Mouse (Mus musculus): ENCODE measurements around the gene Nup210. TPM values are rescaled to one million over a fixed set of nuclear protein-coding genes. Genes with fewer than 3 reads are reported as not detected.

Nup210 gene
- total RNA-seq, 2 experiments from 2014 or later = 2.3 to 4.8 TPM

GRCm38 (mm10) chr6:90988299-90988625 is 128.4 kb downstream of the Nup210 start:
- no peak for DNase-seq
- intact Hi-C loops (cut with DNase I) = loop anchor here (5.0 kb wide), 1 partner anchor 106 kb away; no protein-coding TSS in a partner anchor

GRCm38 (mm10) chr6:90987561-90988298 is 128.9 kb downstream of the Nup210 start:
- peak; percentile 18 to 25 for DNase-seq
- intact Hi-C loops (cut with DNase I) = loop anchor here (5.0 kb wide), 1 partner anchor 105 kb away; no protein-coding TSS in a partner anchor

GRCm38 (mm10) chr6:90984101-90984500 is 132.5 kb downstream of the Nup210 start:
- DNase-seq = no peak
- intact Hi-C loops (cut with DNase I) = no loop called here

GRCm38 (mm10) chr6:90974279-90974678 is 142.3 kb downstream of the Nup210 start:
- intact Hi-C loops (cut with DNase I) = no loop called here
- no peak for DNase-seq

GRCm38 (mm10) chr6:90969341-90969871 is 147.2 kb downstream of the Nup210 start:
- DNase-seq = no peak
- intact Hi-C loops (cut with DNase I) = no loop called here

Other genes starting within 250 kb of the Nup210 start
- gene Iqsec1, start 128.1 kb downstream of the Nup210 start, total RNA-seq (2021) = 100 to 1,000 TPM; 135 to 142 TPM
- gene Hdac11, start 39.8 kb upstream of the Nup210 start, total RNA-seq (2021) = 10 to 100 TPM; 15.7 to 16.7 TPM
- gene Fbln2, start 95.6 kb upstream of the Nup210 start, total RNA-seq (2021) = 10 to 100 TPM; 65.7 to 83.2 TPM

Data from heart, postnatal 36 days (tissue).